Mouse (Mus musculus) testis, adult 2 months (tissue): ENCODE results near the gene Gm42906.

Experiments used
- CTCF ChIP-seq: fragments of 200-500 bp; IDR thresholded peaks from 2 replicates; pipeline ENCODE4 v1.5.1; 2012; ENCODE audit warnings: low read depth, mild to moderate bottlenecking, inconsistent platforms, low read length, moderate library complexity; ENCODE audit not compliant: control insufficient read depth, insufficient read depth, insufficient replicate concordance
- POLR2A ChIP-seq: fragments of 200-500 bp; IDR thresholded peaks from 2 replicates; pipeline ENCODE4 v1.6.1; 2012; ENCODE audit warnings: low read depth, mild to moderate bottlenecking, inconsistent platforms, low read length, moderate library complexity; ENCODE audit not compliant: control insufficient read depth

GRCm38 (mm10) chr5:151293591-151293990 lies 134.4 kb downstream of the Gm42906 start:
- TF ChIP-seq CTCF (no peak), POLR2A (no peak)
